Mouse (Mus musculus): Measurements from ENCODE around the gene Plch2.

- no peak for TF ChIP-seq CTCF (IDR thresholded peaks at IDR 0.05; ENCODE audit: borderline replicate concordance, insufficient read depth, low read depth, low read length)
- no peak for TF ChIP-seq POLR2A (IDR thresholded peaks at IDR 0.05; ENCODE audit: borderline replicate concordance, insufficient read depth, low read length)
Observed at GRCm38 (mm10) chr4:154948940-154949588, 107.5 kb downstream of the Plch2 start.
